Mouse (Mus musculus): ENCODE data around the gene Ndufaf8. TPM values are rescaled to one million over a fixed set of nuclear protein-coding genes. Genes with fewer than 3 reads are reported as not detected.

Ndufaf8 gene
- 90.1 TPM for polyA plus RNA-seq (2017; shearing (Covaris generic))

DNA sequence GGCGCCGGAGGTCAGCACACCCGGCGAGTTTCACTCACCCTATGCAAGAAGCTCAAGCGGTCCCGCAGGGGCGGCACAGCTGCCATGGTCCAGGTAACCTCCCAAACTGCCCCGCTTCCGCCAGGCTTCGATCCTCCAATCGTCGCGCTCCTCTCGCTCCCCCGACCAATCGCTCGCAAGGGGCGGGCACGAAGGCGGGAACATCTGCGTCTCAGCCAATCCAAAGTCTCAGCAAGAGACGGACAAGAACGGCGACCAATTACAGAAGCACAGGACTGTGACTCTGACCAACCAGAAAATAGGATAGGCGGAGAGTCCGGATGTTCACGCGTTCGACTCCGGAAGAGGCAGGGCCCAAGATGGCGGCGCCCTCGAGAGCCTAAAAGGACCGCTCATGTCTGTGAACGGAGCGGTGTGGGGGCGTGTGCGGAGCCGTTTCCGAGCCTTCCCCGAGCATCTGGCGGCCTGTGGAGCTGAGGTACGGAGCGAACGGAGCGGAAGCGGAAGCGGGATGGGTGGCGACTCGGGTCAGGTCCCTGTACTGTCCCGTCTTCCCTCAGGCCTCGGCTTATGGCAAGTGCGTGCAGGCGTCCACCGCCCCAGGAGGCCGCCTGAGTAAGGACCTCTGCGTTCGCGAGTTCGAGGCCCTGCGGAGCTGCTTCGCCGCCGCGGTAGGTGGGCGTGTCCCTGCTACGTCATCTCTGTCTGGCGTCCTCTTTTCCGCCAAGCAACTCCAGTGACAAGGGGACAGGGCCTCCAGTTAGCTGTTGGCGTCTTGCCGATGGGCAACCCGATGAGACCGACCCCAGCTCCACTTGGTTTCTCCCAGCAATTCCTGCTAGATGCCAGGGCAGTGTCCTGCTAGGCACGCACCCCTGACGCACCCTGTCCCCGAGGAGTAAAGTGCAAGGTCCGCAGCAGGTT is at the start of gene Ndufaf8, which contains the start of gene Tepsin:
Gene Ndufaf8, plus strand, starts transcription at position 341 of the 924 bp plus-strand sequence.
Gene Tepsin, minus strand, starts transcription at position 144 of the 924 bp plus-strand sequence.

DNA sequence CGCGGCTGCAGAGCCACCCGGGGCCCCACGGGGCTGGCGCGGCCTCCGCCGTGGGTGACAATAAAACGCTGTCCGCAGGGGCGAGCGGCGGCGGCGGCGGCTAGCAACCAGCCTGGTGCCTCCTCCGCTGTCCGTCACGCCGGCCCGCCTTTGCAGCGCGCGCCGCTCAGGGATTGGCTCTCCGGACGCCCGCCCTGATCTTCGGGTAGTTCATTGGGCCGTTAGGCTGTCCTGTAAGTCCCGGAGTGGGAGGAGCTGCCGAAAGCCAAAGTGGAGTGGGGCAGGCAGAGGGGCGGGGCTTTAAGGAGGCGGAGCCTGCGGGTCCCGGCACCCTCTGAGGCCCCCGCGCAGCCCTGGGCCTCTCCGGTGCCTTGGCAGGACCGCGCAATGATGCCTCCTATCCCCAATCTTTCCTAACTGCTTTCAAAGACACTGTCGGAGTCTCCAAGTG is 12.0 kb upstream of the Ndufaf8 start, which contains the start of gene Cep131:
Gene Cep131, minus strand, starts transcription at position 126 of the 451 bp plus-strand sequence.

Other genes starting within 250 kb of the Ndufaf8 start
- gene Chmp6, start 185.5 kb upstream of the Ndufaf8 start, polyA plus RNA-seq (2017; shearing (Covaris generic)) = 68.4 TPM
- gene Baiap2, start 156.2 kb upstream of the Ndufaf8 start, polyA plus RNA-seq (2017; shearing (Covaris generic)) = 16.4 TPM
- 0.32 TPM for gene Aatk, start 51.8 kb upstream of the Ndufaf8 start, polyA plus RNA-seq (2017; shearing (Covaris generic))
- 7.6 TPM for gene Cep131, start 12.1 kb upstream of the Ndufaf8 start, polyA plus RNA-seq (2017; shearing (Covaris generic))
- 35.6 TPM for gene Tepsin, start 197 bp upstream of the Ndufaf8 start, polyA plus RNA-seq (2017; shearing (Covaris generic))
- 106 TPM for gene Slc38a10, start 52.4 kb downstream of the Ndufaf8 start, polyA plus RNA-seq (2017; shearing (Covaris generic))
- gene Bahcc1, start 134.0 kb downstream of the Ndufaf8 start, polyA plus RNA-seq (2017; shearing (Covaris generic)) = not detected
- gene Actg1, start 249.6 kb downstream of the Ndufaf8 start, polyA plus RNA-seq (2017; shearing (Covaris generic)) = 2,226 TPM